ENCODE assay signal across 8 mouse cellular contexts in the genomic region with DNA sequence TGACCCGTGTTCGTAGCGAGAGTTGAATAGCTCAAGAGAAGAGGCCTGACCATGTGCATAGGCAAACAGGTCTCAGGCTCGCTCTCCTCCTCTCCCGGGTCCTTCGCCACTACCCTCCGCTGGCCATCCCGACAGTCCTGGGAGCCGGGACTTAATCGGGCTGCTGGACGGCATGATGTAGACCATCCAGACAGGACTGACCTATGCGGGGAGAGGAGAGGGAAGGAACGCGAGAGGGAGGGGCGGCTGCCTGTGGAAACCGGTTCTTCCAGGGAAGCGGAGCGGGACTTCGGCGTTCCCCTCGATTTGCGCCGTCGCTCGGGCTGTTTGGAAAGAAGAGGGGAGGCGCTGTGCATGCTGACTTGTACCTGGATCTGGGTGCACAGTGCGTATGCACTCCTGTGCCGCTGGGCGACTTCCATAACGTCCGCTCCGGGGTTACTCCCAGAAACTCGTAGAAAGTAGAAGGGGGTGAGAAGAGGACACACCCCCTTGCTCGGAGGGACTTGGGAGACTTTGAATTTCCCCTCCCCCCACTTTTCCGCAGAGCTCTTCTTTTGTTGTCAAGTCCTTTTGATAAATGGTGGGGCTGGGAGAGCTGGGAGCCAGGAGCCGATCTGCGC. TPM values are rescaled to one million over a fixed set of nuclear protein-coding genes. Genes with fewer than 3 reads are reported as not detected.
DNase-seq lines count a peak whose midpoint lies in the region; ATAC-seq lines count a peak whose summit lies in the region.

Zfp503 (minus strand) TSS at position 311 of the 623 bp plus-strand sequence.

- H3K4me2 ChIP-seq in forebrain, embryonic 12.5 days = peak within 1 kb of the TSS; percentile 93
- H3K4me2 ChIP-seq in limb, embryonic 12.5 days = peak within 1 kb of the TSS; percentile 86
- peak within 1 kb of the TSS; percentile 83 for H3K4me2 ChIP-seq in midbrain, embryonic 13.5 days (replicated peaks)

- no peak for ATAC-seq in forebrain, embryonic 12.5 days (ENCODE audit: low FRiP score)
- no peak for ATAC-seq in limb, embryonic 12.5 days (ENCODE audit: insufficient number of reproducible peaks, insufficient read depth, low FRiP score, low TSS enrichment, low read depth)
- ATAC-seq in midbrain, embryonic 13.5 days = no peak
- no peak for ATAC-seq in cerebellum, adult (ENCODE audit: insufficient number of reproducible peaks, low FRiP score, low TSS enrichment)

- WGBS in forebrain, embryonic 12.5 days = under 1% methylated on average over 37 of the region's 37 CpGs
- WGBS in limb, embryonic 12.5 days = 0% methylated on average over 36 of the region's 37 CpGs
- under 1% methylated on average over 37 of the region's 37 CpGs for WGBS in midbrain, embryonic 13.5 days

- H3K36me3 ChIP-seq in forebrain, embryonic 12.5 days (replicated peaks) = no peaks in the 10 kb centered on the region
- H3K36me3 ChIP-seq in limb, embryonic 12.5 days = peaks cover 17% of the 10 kb centered on the region
- H3K36me3 ChIP-seq in midbrain, embryonic 13.5 days = peaks cover 11% of the 10 kb centered on the region; the same call in 1 of the 2 replicates

- no peaks in the 10 kb centered on the region for H3K9me3 ChIP-seq in forebrain, embryonic 12.5 days
- H3K9me3 ChIP-seq in limb, embryonic 12.5 days = no peaks in the 10 kb centered on the region
- no peaks in the 10 kb centered on the region for H3K9me3 ChIP-seq in midbrain, embryonic 13.5 days

- H3K27me3 ChIP-seq in forebrain, embryonic 12.5 days = peaks cover 86% of the 10 kb centered on the region
- H3K27me3 ChIP-seq in limb, embryonic 12.5 days = peaks cover 63% of the 10 kb centered on the region
- H3K27me3 ChIP-seq in midbrain, embryonic 13.5 days = peaks cover 55% of the 10 kb centered on the region

- H3K27ac ChIP-seq in forebrain, embryonic 12.5 days = peak within 1 kb of the TSS; percentile 86
- H3K27ac ChIP-seq in limb, embryonic 12.5 days = peak within 1 kb of the TSS; percentile 85
- peak within 1 kb of the TSS; percentile 95 for H3K27ac ChIP-seq in midbrain, embryonic 13.5 days

- peak within 1 kb of the TSS; percentile 80 for H3K4me3 ChIP-seq in forebrain, embryonic 12.5 days (replicated peaks)
- H3K4me3 ChIP-seq in limb, embryonic 12.5 days (replicated peaks) = peak within 1 kb of the TSS; percentile 89
- peak within 1 kb of the TSS; percentile 87 for H3K4me3 ChIP-seq in midbrain, embryonic 13.5 days (replicated peaks)

- peak within 1 kb of the TSS; percentile 90 for H3K9ac ChIP-seq in forebrain, embryonic 12.5 days
- peak within 1 kb of the TSS; percentile 61 for H3K9ac ChIP-seq in limb, embryonic 12.5 days (replicated peaks)
- peak within 1 kb of the TSS; percentile 60 for H3K9ac ChIP-seq in midbrain, embryonic 13.5 days (replicated peaks)

- peak; percentile 10 to 23 for DNase-seq in thymus, postnatal 36 days
- DNase-seq in thymus, postnatal 25 days = no peak
- peak; percentile 39 for DNase-seq in heart, postnatal 4 days
- DNase-seq in urinary bladder, adult 18-20 months (ENCODE audit: low spot score in 2 of 2) = peak; percentile 59 to 82

- peaks cover 75% of the 10 kb centered on the region for H3K4me1 ChIP-seq in forebrain, embryonic 12.5 days
- peaks cover 61% of the 10 kb centered on the region for H3K4me1 ChIP-seq in limb, embryonic 12.5 days (replicated peaks)
- H3K4me1 ChIP-seq in midbrain, embryonic 13.5 days (replicated peaks) = peaks cover 78% of the 10 kb centered on the region

RNA-seq across cellular contexts. Expression of gene Zfp503, which starts in this region (rescaled TPM):
- polyA plus RNA-seq in forebrain, embryonic 12.5 days (2016; fragmentation: Nextera tagmentation; extraction: Ambion mirVana) = 10.9 and 13.8 TPM in 2 replicates
- total RNA-seq in heart, postnatal 4 days (2021) = 1 to 10 TPM; 2.5 to 3.3 TPM
- polyA plus RNA-seq in limb, embryonic 12.5 days (2016; fragmentation: Nextera tagmentation; extraction: Ambion mirVana) = 46.0 and 47.1 TPM in 2 replicates
- polyA plus RNA-seq in midbrain, embryonic 13.5 days (2015; fragmentation: Nextera tagmentation; extraction: Ambion mirVana) = 8.0 and 11.0 TPM in 2 replicates
